Mouse (Mus musculus): Measurements from ENCODE around the gene Soat2. TPM values are rescaled to one million over a fixed set of nuclear protein-coding genes. Genes with fewer than 3 reads are reported as not detected.
A peak's percentile ranks its signal among the peaks of the same experiment; 100 is the strongest.

Gene Soat2
- polyA plus RNA-seq, 1 experiment, result 0.43 TPM

- no peak overlapping the region for H3K4me3 ChIP-seq
- H3K79me2 ChIP-seq (ENCODE audit: control insufficient read depth, insufficient read depth), result no peaks in the 10 kb centered on the region
- H3K36me3 ChIP-seq (ENCODE audit: control insufficient read depth, insufficient read depth), result peaks cover 38% of the 10 kb centered on the region
- TF ChIP-seq TCF12 (IDR thresholded peaks at IDR 0.05; ENCODE audit: insufficient read depth, poor library complexity, severe bottlenecking) (no peak), POLR2AphosphoS2 (IDR thresholded peaks at IDR 0.05; ENCODE audit: insufficient read length, low read depth) (peak; percentile 69)
- no peak overlapping the region for H3ac ChIP-seq (ENCODE audit: control insufficient read depth, insufficient read length)
- no peak overlapping the region for H3K4me2 ChIP-seq (ENCODE audit: low read depth)
- no peaks in the 10 kb centered on the region for H3K27me3 ChIP-seq (ENCODE audit: control insufficient read depth, insufficient read depth, insufficient read length)
Measured at GRCm38 (mm10) chr15:102118591-102118990, 31.7 kb upstream of the Soat2 start.

DNA sequence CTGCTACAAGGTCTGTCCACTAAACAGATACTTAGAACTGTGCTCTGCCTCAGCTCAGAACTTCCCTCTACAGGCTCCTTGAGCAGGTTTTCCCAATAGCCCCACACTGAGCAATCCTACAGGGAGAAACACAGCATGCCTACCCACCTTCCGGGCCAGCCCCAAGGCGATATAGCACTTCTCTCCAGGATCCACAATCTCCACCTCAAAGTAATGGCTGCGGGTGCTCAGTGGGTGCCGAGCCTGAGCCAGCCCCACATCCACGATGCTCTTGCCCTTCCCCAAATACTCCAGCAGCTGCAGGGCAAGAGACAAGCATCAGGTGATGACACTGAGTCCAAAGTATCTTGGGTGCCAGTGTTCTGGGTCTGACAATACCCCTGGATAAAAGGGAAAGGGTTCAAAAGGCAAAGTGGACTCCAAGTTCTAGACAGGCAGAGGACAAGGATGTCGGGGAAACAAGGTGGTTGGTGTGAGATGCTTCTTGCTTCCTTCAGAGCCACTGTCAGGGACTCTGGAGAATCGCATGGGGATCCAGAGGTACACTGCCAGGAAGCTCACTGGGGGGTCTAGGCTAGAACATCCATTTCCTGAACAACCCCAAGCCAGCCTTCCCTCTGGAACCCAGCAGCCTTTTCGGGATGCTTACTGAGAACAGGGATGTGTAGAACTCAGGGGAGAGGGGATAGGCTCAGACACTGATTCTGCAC is 31.1 kb upstream of the Soat2 start:
- no peak overlapping the region for H3K4me3 ChIP-seq
- peaks cover 31% of the 10 kb centered on the region for H3K36me3 ChIP-seq (ENCODE audit: control insufficient read depth, insufficient read depth)
- no peaks in the 10 kb centered on the region for H3K79me2 ChIP-seq (ENCODE audit: control insufficient read depth, insufficient read depth)
- no peak overlapping the region for H3ac ChIP-seq (ENCODE audit: control insufficient read depth, insufficient read length)
- no peak overlapping the region for H3K4me2 ChIP-seq (ENCODE audit: low read depth)
- no peaks in the 10 kb centered on the region for H3K27me3 ChIP-seq (ENCODE audit: control insufficient read depth, insufficient read depth, insufficient read length)
- TF ChIP-seq TCF12 (IDR thresholded peaks at IDR 0.05; ENCODE audit: insufficient read depth, poor library complexity, severe bottlenecking) (no peak), USF1 (IDR thresholded peaks at IDR 0.05; ENCODE audit: low read depth) (no peak)

DNA sequence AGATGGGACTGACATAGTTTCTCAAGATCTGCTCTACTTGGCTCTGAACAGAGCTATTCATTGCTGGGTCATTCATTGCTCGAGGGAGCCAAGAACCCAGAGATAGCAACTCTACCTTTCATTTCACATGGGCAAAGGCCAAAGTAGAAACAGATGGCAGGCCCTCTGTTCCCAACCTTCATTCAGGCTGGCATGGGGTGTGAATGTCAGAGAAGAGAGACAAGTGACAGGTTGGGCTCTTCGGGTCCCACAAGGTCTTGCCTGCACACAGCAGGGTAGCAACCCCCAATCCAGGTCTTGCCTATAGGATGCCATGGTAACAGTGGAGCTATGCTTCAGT is 30.5 kb upstream of the Soat2 start:
- Histone ChIP-seq H3K79me2 (ENCODE audit: control insufficient read depth, insufficient read depth) (no peaks in the 10 kb centered on the region), H3K36me3 (ENCODE audit: control insufficient read depth, insufficient read depth) (peaks cover 31% of the 10 kb centered on the region), H3K4me3 (no peak overlapping the region), H3ac (ENCODE audit: control insufficient read depth, insufficient read length) (no peak overlapping the region), H3K27me3 (ENCODE audit: control insufficient read depth, insufficient read depth, insufficient read length) (no peaks in the 10 kb centered on the region), H3K4me2 (ENCODE audit: low read depth) (no peak overlapping the region)
- TF ChIP-seq MAX (IDR thresholded peaks at IDR 0.05; ENCODE audit: low read depth), result no peak
- TF ChIP-seq E2F4 (IDR thresholded peaks at IDR 0.05; ENCODE audit: insufficient read depth), result no peak
- TF ChIP-seq MYOG (IDR thresholded peaks at IDR 0.05; ENCODE audit: control insufficient read depth in 1 of 3, insufficient read depth in 1 of 3, insufficient read length in 2 of 3, low read depth in 2 of 3), result no peak
- TF ChIP-seq REST (IDR thresholded peaks at IDR 0.05; ENCODE audit: insufficient read depth, insufficient read length), result no peak
- TF ChIP-seq TCF12 (IDR thresholded peaks at IDR 0.05; ENCODE audit: insufficient read depth, poor library complexity, severe bottlenecking), result no peak
- no peak for TF ChIP-seq USF1 (IDR thresholded peaks at IDR 0.05; ENCODE audit: low read depth)
- no peak for TF ChIP-seq TCF3 (IDR thresholded peaks at IDR 0.05; ENCODE audit: insufficient read length, low read depth)
- no peak for TF ChIP-seq POLR2A (IDR thresholded peaks at IDR 0.05; ENCODE audit: insufficient read length, low read depth)
- TF ChIP-seq CEBPB (IDR thresholded peaks at IDR 0.05; ENCODE audit: insufficient read depth, poor library complexity, severe bottlenecking), result no peak
- no peak for TF ChIP-seq MYOD1 (IDR thresholded peaks at IDR 0.05; ENCODE audit: control insufficient read depth in 1 of 3, insufficient read length in 2 of 3, low read depth in 2 of 3)
- no peak for TF ChIP-seq SRF (IDR thresholded peaks at IDR 0.05; ENCODE audit: control insufficient read depth, insufficient read length, low read depth)
- TF ChIP-seq POLR2AphosphoS2 (IDR thresholded peaks at IDR 0.05; ENCODE audit: insufficient read length, low read depth), result no peak

DNA sequence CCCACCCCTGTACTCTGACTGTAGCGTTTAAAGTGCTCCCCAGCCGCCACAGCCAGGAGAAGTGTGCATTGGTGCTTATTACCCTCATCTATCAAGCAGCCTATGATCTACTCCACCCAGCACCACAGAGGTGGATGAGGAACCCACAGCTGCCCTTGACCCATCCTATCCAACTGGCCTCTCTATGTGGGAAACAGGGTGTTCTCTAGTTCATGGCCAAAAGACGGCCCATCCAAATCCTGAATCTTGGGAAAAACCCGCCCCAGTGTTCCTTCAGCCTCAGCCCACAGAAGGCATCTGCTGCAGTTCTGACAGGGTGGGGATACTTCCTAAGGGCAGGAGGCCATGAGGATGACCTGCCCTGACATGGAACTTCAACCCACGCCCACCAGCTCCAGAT is 29.8 kb upstream of the Soat2 start:
- H3K4me2 ChIP-seq (ENCODE audit: low read depth), result no peak overlapping the region
- H3ac ChIP-seq (ENCODE audit: control insufficient read depth, insufficient read length), result no peak overlapping the region
- H3K36me3 ChIP-seq (ENCODE audit: control insufficient read depth, insufficient read depth), result peaks cover 29% of the 10 kb centered on the region
- no peak for TF ChIP-seq MAX (IDR thresholded peaks at IDR 0.05; ENCODE audit: low read depth)
- TF ChIP-seq REST (IDR thresholded peaks at IDR 0.05; ENCODE audit: insufficient read depth, insufficient read length), result no peak
- TF ChIP-seq TCF3 (IDR thresholded peaks at IDR 0.05; ENCODE audit: insufficient read length, low read depth), result no peak
- no peak for TF ChIP-seq MYOG (IDR thresholded peaks at IDR 0.05; ENCODE audit: control insufficient read depth in 1 of 3, insufficient read depth in 1 of 3, insufficient read length in 2 of 3, low read depth in 2 of 3)
- no peak for TF ChIP-seq USF1 (IDR thresholded peaks at IDR 0.05; ENCODE audit: low read depth)
- TF ChIP-seq CEBPB (IDR thresholded peaks at IDR 0.05; ENCODE audit: insufficient read depth, poor library complexity, severe bottlenecking), result no peak
- TF ChIP-seq MYOD1 (IDR thresholded peaks at IDR 0.05; ENCODE audit: control insufficient read depth in 1 of 3, insufficient read length in 2 of 3, low read depth in 2 of 3), result no peak
- no peak for TF ChIP-seq TCF12 (IDR thresholded peaks at IDR 0.05; ENCODE audit: insufficient read depth, poor library complexity, severe bottlenecking)
- no peak for TF ChIP-seq E2F4 (IDR thresholded peaks at IDR 0.05; ENCODE audit: insufficient read depth)
- no peak for TF ChIP-seq POLR2A (IDR thresholded peaks at IDR 0.05; ENCODE audit: insufficient read length, low read depth)
- no peak for TF ChIP-seq POLR2AphosphoS2 (IDR thresholded peaks at IDR 0.05; ENCODE audit: insufficient read length, low read depth)
- TF ChIP-seq SRF (IDR thresholded peaks at IDR 0.05; ENCODE audit: control insufficient read depth, insufficient read length, low read depth), result no peak
- H3K27me3 ChIP-seq (ENCODE audit: control insufficient read depth, insufficient read depth, insufficient read length), result no peaks in the 10 kb centered on the region
- no peak overlapping the region for H3K4me3 ChIP-seq
- H3K79me2 ChIP-seq (ENCODE audit: control insufficient read depth, insufficient read depth), result no peaks in the 10 kb centered on the region

DNA sequence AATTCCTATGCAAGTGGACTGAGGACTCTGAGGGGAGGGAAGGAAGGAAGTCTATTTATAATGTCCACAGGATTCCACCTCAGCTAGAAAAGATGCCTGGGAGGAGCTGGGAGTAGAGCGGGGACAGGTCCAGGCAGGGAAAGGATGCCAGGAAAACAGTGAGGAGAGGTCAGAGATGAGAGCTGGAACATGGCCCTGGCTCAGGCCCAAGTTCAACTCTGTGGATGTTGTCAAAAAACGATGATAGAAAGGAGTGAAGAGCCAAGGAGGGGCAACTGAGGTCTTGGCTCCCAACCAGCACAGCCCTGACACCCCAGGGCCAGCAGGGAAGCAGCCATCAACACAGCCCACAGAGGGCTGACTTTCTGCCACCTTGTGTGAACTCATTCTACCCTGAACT is 24.0 kb upstream of the Soat2 start:
- no peak overlapping the region for H3K4me3 ChIP-seq
- H3K27me3 ChIP-seq (ENCODE audit: control insufficient read depth, insufficient read depth, insufficient read length), result no peaks in the 10 kb centered on the region
- no peak overlapping the region for H3ac ChIP-seq (ENCODE audit: control insufficient read depth, insufficient read length)
- no peaks in the 10 kb centered on the region for H3K79me2 ChIP-seq (ENCODE audit: control insufficient read depth, insufficient read depth)
- H3K4me2 ChIP-seq (ENCODE audit: low read depth), result no peak overlapping the region
- TF ChIP-seq TCF12 (IDR thresholded peaks at IDR 0.05; ENCODE audit: insufficient read depth, poor library complexity, severe bottlenecking), result no peak
- no peak for TF ChIP-seq MYOD1 (IDR thresholded peaks at IDR 0.05; ENCODE audit: control insufficient read depth in 1 of 3, insufficient read length in 2 of 3, low read depth in 2 of 3)
- no peak for TF ChIP-seq TCF3 (IDR thresholded peaks at IDR 0.05; ENCODE audit: insufficient read length, low read depth)
- no peak for TF ChIP-seq POLR2A (IDR thresholded peaks at IDR 0.05; ENCODE audit: insufficient read length, low read depth)
- TF ChIP-seq CEBPB (IDR thresholded peaks at IDR 0.05; ENCODE audit: insufficient read depth, poor library complexity, severe bottlenecking), result no peak
- peaks cover 42% of the 10 kb centered on the region for H3K36me3 ChIP-seq (ENCODE audit: control insufficient read depth, insufficient read depth)
